13 mouse cellular contexts compared by ENCODE assay signal in genomic region chr17:43072142-43072786, GRCm38 (mm10). TPM values are rescaled to one million over a fixed set of nuclear protein-coding genes. Genes with fewer than 3 reads are reported as not detected.
DNase-seq lines count a peak whose midpoint lies in the region; ATAC-seq lines count a peak whose summit lies in the region.
"Had no signal": no experiment of that assay in that cellular context is flagged by ENCODE, and none has a peak within 500 bp of the region (broad histone marks: within the 10 kb centered on the region; RNA-seq: fewer than 3 reads in every experiment).

No protein-coding gene starts in this region.

- H3K36me3 ChIP-seq in megakaryocyte, embryonic 14.5 days (replicated peaks; ENCODE audit: low read length): peaks cover 82% of the 10 kb centered on the region

- DNase-seq in layer of hippocampus, adult 11-12 months (ENCODE audit: low spot score): peak; percentile 22
- DNase-seq in layer of hippocampus, postnatal 10 days (ENCODE audit: low spot score in 2 of 2): no peak
- no peak for DNase-seq in left cerebral cortex, adult 8-10 months (ENCODE audit: low spot score in 2 of 2)
- DNase-seq: adrenal gland, postnatal 36 days; cerebellum, adult 8-10 months; right cerebral cortex, postnatal 14 days had no signal

- H3K4me1 ChIP-seq in megakaryocyte, embryonic 14.5 days: peaks cover 25% of the 10 kb centered on the region

- H3K27me3 ChIP-seq in megakaryocyte, embryonic 14.5 days (replicated peaks): no peaks in the 10 kb centered on the region
- H3K27me3 ChIP-seq: neural tube, embryonic 13.5 days had no signal

- no peaks in the 10 kb centered on the region for H3K9me3 ChIP-seq in megakaryocyte, embryonic 14.5 days
- H3K9me3 ChIP-seq: neural tube, embryonic 13.5 days had no signal

- ATAC-seq in common myeloid progenitor, adult 5-6 weeks (replicated peaks; ENCODE audit: low read depth, poor library complexity, severe bottlenecking): peak; percentile 63
- ATAC-seq in granulocyte monocyte progenitor cell, adult 5-6 weeks (replicated peaks; ENCODE audit: poor library complexity, severe bottlenecking): peak; percentile 64
- ATAC-seq in cerebellum, adult (ENCODE audit: insufficient number of reproducible peaks, low FRiP score, low TSS enrichment): no peak
- ATAC-seq: forebrain, embryonic 14.5 days; midbrain, embryonic 16.5 days had no signal

- peak overlapping the region; percentile 62 for H3K4me3 ChIP-seq in megakaryocyte, embryonic 14.5 days (replicated peaks)
- H3K4me3 ChIP-seq: neural tube, embryonic 13.5 days had no signal

RNA-seq across cellular contexts. Expression of gene Tnfrsf21, which starts 55.9 kb away (rescaled TPM):
- total RNA-seq in layer of hippocampus, postnatal 10 days (2021): 10 to 100 TPM; 97.8 to 98.5 TPM
- 39.2 and 49.5 TPM in 2 replicates for total RNA-seq in common myeloid progenitor, adult 5-6 weeks (2017)
- 54.2 and 61.4 TPM in 2 replicates for total RNA-seq in granulocyte monocyte progenitor cell, adult 5-6 weeks (2014; fragmentation: Nextera tagmentation)
- 53.1 and 62.5 TPM in 2 replicates for total RNA-seq in granulocyte monocyte progenitor cell, adult 5-6 weeks (2017)
- 13.5 and 14.1 TPM in 2 replicates for polyA plus RNA-seq in megakaryocyte, embryonic 14.5 days (2012; ENCODE audit: insufficient read depth, low replicate concordance)
- 10 to 100 TPM; 67.6 to 78.7 (median 76.5) TPM for total RNA-seq in left cerebral cortex, adult 8-10 months (2022)
